Mouse (Mus musculus): ENCODE data around the gene Bad. TPM values are rescaled to one million over a fixed set of nuclear protein-coding genes. Genes with fewer than 3 reads are reported as not detected.
"Not testable (repeated sequence)": the region's sequence is repeated elsewhere in the genome, so short reads cannot be mapped to it uniquely, and the experiment has no call there.

The Bad gene
- 83.3 and 127 TPM in 2 replicates for polyA plus RNA-seq (2012; rRNA removed)

DNA sequence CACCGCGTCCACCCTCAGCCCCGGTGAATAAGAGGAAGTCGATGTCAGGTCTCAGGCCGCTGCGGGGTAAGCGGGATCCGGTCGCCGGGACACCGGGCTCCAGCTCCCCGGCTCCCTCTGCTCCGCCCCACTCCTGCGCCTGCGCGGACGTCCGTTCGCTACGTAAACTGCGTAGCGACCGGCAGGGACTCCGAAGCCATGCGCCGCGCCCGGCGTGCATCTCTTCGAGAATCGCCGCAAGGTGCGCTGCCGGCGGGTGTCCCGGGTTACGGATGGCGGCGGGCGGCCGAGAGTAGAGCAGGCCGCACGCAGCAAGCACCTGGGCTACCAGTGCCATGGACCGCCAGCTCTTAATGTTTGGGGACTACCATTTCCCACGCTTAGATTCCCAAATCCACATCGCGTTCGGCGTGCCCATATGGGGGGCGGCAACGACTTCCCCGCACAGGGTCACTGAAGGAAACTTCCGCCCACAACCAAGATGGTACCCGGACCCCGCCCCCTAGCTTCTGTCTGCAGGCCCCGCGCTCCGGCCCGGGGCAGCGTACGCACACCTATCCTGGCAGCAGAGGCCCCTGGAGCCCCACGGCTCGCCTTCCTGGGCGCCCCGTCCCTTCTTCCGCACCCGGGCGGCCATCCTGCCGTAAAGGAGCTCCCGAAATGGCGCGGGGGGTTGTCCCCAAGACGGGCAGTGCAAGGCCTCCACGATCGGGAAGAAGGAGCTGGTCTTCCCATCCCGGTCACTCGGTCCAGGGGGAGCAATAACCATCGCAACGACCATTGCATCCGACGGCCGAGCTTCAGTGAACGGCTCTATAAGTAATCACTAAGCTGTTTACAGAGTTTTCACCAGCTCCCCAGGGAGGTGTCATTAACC, at the start of gene Bad:
Bad (plus strand) TSS at position 490 of the 877 bp plus-strand sequence.
- TF ChIP-seq POLR2A (IDR thresholded peaks at IDR 0.05; ENCODE audit: low read depth, low read length) (peak; percentile 55; the same call in 1 of the 2 replicates), CTCF (IDR thresholded peaks at IDR 0.05; ENCODE audit: extremely low read depth, insufficient read length, insufficient replicate concordance, low read depth, low read length) (no peak)
- Histone ChIP-seq H3K27ac (ENCODE audit: insufficient read depth, low read depth, low read length) (peak within 1 kb of the TSS; percentile 98), H3K36me3 (ENCODE audit: control insufficient read depth, insufficient read depth, low read length) (no peaks in the 10 kb centered on the region), H3K4me1 (ENCODE audit: control insufficient read depth, insufficient read depth, insufficient read length, low read length) (peaks cover 10% of the 10 kb centered on the region), H3K4me3 (ENCODE audit: low read depth, low read length) (peak within 1 kb of the TSS; percentile 86), H3K27me3 (ENCODE audit: control insufficient read depth, insufficient read depth, low read length) (no peaks in the 10 kb centered on the region)
- WGBS, result under 1% methylated on average over 83 of the region's 83 CpGs

DNA sequence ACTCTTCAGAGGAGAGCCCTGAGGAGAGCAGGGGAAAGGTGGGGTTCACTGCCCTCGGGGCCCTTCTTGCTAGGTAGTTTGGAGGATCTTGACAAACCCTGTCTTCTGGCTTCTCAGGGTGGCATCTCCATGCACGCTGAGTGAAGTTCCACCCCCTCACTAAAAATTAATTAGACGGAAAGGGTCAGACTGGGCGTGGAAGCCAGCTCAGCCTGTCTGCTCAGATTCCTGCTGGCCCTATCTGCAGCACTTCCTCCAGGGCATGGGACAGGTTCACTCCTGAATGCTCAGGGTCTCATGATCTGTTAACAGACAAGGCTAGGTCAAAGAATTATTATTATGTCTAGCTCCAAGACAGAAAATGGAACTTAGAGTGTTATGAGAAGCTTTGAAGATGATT, 49.1 kb upstream of the Bad start:
- no peak for TF ChIP-seq CTCF (IDR thresholded peaks at IDR 0.05; ENCODE audit: extremely low read depth, insufficient read length, insufficient replicate concordance, low read depth, low read length)
- peak; percentile 23; the same call in 1 of the 2 replicates for TF ChIP-seq POLR2A (IDR thresholded peaks at IDR 0.05; ENCODE audit: low read depth, low read length)
- 16% methylated on average over 4 of the region's 4 CpGs for WGBS
- H3K27ac ChIP-seq (ENCODE audit: insufficient read depth, low read depth, low read length), result no peak overlapping the region

DNA sequence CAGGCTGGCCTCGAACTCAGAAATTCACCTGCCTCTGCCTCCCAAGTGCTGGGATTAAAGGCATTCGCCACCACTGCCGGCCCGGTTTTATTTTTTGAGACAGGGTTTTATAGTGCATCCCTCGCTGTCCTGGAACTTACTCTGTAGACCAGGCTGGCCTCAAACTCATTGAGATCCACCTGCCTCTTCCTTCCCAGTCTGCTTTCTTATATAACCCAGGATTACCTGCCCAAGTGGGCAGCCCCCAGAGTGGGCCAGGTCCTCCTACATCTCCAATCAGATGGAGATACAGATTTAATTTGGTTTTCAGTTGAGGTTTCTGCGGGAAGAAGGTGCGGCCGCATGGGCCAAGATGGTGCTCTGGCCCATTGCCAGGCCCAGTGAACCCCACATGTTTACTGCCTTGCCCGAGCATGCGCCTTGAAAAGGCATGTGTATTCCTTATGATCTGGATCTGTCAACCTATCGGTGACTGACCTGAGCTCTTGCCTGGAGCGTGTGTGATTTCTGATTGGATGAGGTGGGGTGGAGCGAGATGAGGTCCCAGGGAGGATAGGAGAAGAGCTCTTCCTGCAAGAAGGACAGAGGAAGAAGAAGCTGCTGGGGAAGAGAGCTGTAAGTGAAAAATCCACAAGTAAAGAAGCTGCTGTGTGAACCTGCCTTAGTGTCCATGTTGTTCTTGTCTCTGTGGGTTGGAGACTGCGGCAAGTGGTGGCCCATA, 47.8 kb upstream of the Bad start:
- WGBS, result 71% methylated on average over 14 of the region's 14 CpGs
- Histone ChIP-seq H3K27ac (ENCODE audit: insufficient read depth, low read depth, low read length) (peak overlapping the region; percentile 83), H3K4me3 (ENCODE audit: low read depth, low read length) (peak overlapping the region; percentile 50; the same call in 1 of the 2 replicates), H3K4me1 (ENCODE audit: control insufficient read depth, insufficient read depth, insufficient read length, low read length) (peaks cover 12% of the 10 kb centered on the region; the same call in 1 of the 2 replicates), H3K27me3 (ENCODE audit: control insufficient read depth, insufficient read depth, low read length) (no peaks in the 10 kb centered on the region), H3K36me3 (ENCODE audit: control insufficient read depth, insufficient read depth, low read length) (peaks cover 11% of the 10 kb centered on the region)
- TF ChIP-seq POLR2A (IDR thresholded peaks at IDR 0.05; ENCODE audit: low read depth, low read length) (peak; percentile 35; the same call in 1 of the 2 replicates), CTCF (IDR thresholded peaks at IDR 0.05; ENCODE audit: extremely low read depth, insufficient read length, insufficient replicate concordance, low read depth, low read length) (no peak)

More for the DNA sequence above, 49.1 kb upstream of the Bad start:
- H3K4me3 ChIP-seq (ENCODE audit: low read depth, low read length), result no peak overlapping the region
- peaks cover 10% of the 10 kb centered on the region; the same call in 1 of the 2 replicates for H3K4me1 ChIP-seq (ENCODE audit: control insufficient read depth, insufficient read depth, insufficient read length, low read length)
- no peaks in the 10 kb centered on the region for H3K27me3 ChIP-seq (ENCODE audit: control insufficient read depth, insufficient read depth, low read length)
- H3K36me3 ChIP-seq (ENCODE audit: control insufficient read depth, insufficient read depth, low read length), result peaks cover 6% of the 10 kb centered on the region

DNA sequence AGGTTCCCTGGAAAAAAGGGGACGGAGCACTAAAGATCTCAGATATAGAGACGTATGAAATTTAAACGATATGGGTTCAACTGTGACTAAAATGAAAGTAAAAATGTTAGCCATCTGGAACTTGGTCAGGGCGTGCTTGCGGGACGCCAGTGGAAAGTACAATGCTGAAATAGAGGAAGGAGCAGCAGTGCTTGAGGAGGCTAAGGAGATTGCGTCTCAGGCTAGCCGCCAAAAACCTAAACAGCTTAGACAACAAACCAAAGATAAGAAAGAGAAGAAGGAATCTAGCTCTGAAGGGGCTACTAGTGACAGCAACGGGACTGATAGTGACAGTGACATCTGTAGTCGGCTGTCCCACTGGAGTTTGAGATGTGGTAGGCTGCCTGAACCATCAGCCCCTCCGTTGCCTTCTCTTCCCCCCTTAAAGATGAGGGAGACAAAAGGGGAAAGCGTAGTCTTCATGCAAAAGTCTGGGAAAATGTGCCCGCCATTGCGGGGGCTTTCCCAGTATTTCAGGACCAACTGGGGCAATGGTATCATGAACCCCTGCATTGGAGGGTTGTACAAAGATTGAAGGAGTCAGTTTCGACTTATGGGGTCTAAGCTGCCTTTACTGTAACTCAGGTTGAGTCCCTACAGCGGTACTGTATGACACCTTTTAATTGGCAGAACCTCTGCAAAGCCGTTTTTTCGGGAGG, 45.9 kb upstream of the Bad start:
- H3K27me3 ChIP-seq (ENCODE audit: control insufficient read depth, insufficient read depth, low read length), result not testable (repeated sequence)
- Histone ChIP-seq H3K27ac (ENCODE audit: insufficient read depth, low read depth, low read length) (peak overlapping the region; percentile 76), H3K4me3 (ENCODE audit: low read depth, low read length) (peak overlapping the region; percentile 52), H3K4me1 (ENCODE audit: control insufficient read depth, insufficient read depth, insufficient read length, low read length) (peaks cover 18% of the 10 kb centered on the region; the same call in 1 of the 2 replicates), H3K36me3 (ENCODE audit: control insufficient read depth, insufficient read depth, low read length) (peaks cover 11% of the 10 kb centered on the region)
- WGBS, result 52% methylated on average over 18 of the region's 18 CpGs

DNA sequence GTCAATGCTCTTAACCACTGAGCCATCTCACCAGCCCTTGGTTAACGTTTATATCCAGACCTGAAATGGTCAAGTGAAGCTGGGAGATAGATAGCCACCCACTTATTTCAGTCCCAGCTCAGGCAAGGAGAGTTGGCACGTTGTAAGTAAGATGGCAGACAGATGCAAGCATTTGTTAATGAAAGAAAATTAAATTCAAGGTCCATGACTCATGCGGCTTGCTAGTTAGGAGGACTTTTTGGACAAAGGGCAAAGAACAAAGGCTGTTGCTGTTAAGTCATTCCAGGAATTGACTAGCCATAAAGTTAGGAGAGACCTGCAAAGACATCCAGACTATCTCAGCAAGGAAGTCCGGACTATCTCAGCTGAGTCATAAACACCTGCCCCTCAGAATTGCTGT, 42.0 kb upstream of the Bad start:
- H3K4me3 ChIP-seq (ENCODE audit: low read depth, low read length), result no peak overlapping the region
- no peaks in the 10 kb centered on the region for H3K27me3 ChIP-seq (ENCODE audit: control insufficient read depth, insufficient read depth, low read length)
- peak overlapping the region; percentile 80 for H3K27ac ChIP-seq (ENCODE audit: insufficient read depth, low read depth, low read length)
- H3K4me1 ChIP-seq (ENCODE audit: control insufficient read depth, insufficient read depth, insufficient read length, low read length), result peaks cover 12% of the 10 kb centered on the region; the same call in 1 of the 2 replicates
- TF ChIP-seq POLR2A (IDR thresholded peaks at IDR 0.05; ENCODE audit: low read depth, low read length), result no peak
- TF ChIP-seq CTCF (IDR thresholded peaks at IDR 0.05; ENCODE audit: extremely low read depth, insufficient read length, insufficient replicate concordance, low read depth, low read length), result no peak
- H3K36me3 ChIP-seq (ENCODE audit: control insufficient read depth, insufficient read depth, low read length), result peaks cover 13% of the 10 kb centered on the region
- WGBS, result 37% methylated on average over 4 of the region's 4 CpGs

DNA sequence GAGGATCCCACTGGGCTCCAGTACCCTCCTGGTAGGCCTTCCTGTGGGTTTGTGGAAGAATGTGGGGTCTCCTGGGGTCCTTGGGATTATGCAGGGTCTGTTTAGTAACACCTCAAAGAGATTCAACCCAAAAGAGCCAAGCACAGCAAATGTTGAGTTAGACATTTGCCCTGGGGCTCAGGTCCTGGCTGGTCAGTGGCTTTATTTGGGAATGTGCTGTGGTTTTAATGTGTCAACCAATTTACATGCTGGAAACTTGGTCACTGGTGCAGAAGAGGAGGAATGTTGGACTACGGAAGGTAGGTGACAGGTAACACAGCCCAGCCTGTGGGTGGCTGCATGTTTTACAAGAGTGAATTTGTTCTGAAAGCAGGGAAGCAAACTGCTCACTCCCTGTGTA, 38.6 kb upstream of the Bad start:
- peaks cover 10% of the 10 kb centered on the region for H3K4me1 ChIP-seq (ENCODE audit: control insufficient read depth, insufficient read depth, insufficient read length, low read length)
- no peak overlapping the region for H3K27ac ChIP-seq (ENCODE audit: insufficient read depth, low read depth, low read length)
- WGBS, result 86% methylated on average over 1 of the region's 1 CpGs
- H3K4me3 ChIP-seq (ENCODE audit: low read depth, low read length), result no peak overlapping the region
- no peaks in the 10 kb centered on the region for H3K27me3 ChIP-seq (ENCODE audit: control insufficient read depth, insufficient read depth, low read length)
- peaks cover 28% of the 10 kb centered on the region for H3K36me3 ChIP-seq (ENCODE audit: control insufficient read depth, insufficient read depth, low read length)
- TF ChIP-seq POLR2A (IDR thresholded peaks at IDR 0.05; ENCODE audit: low read depth, low read length), result no peak
- TF ChIP-seq CTCF (IDR thresholded peaks at IDR 0.05; ENCODE audit: extremely low read depth, insufficient read length, insufficient replicate concordance, low read depth, low read length), result no peak

Measured in small intestine, adult 2 months (tissue).